8 mouse cellular contexts compared by ENCODE assay signal in genomic region chrX:36328271-36329039, GRCm38 (mm10). TPM values are rescaled to one million over a fixed set of nuclear protein-coding genes. Genes with fewer than 3 reads are reported as not detected.
DNase-seq lines count a peak whose midpoint lies in the region; TF ChIP-seq lines count a peak whose summit lies in the region.

Gene Lonrf3 (plus strand): TSS chrX:36328353.

- H3K4me3 ChIP-seq in cortical plate, adult 2 months (ENCODE audit: insufficient read depth, low read length): peak within 1 kb of the TSS; percentile 64
- H3K4me3 ChIP-seq in left cerebral cortex, adult 2 months: peak within 1 kb of the TSS; percentile 55

- no peak for TF ChIP-seq CTCF in cortical plate, adult 2 months (IDR thresholded peaks at IDR 0.05; ENCODE audit: extremely low read depth, insufficient read depth, low read length)
- no peak for TF ChIP-seq CTCF in left cerebral cortex, adult 2 months (IDR thresholded peaks at IDR 0.05)

- 0 out of 2 replicates have a peak within 1 kb of the TSS, but pooled peaks have one; percentile 38 for H3K27ac ChIP-seq in cortical plate, adult 2 months (ENCODE audit: insufficient read depth, low read length)
- H3K27ac ChIP-seq in left cerebral cortex, adult 2 months: peak within 1 kb of the TSS; percentile 54

- intact Hi-C loops in gastrocnemius, postnatal 14 days (cut with DNase I; ENCODE audit: low total_unique reads): no loop called here
- intact Hi-C loops in left cerebral cortex, adult 2 months (cut with DNase I): loop anchor here (1.0 to 5.0 kb wide), 2 partner anchors 64 to 102 kb away; no protein-coding TSS in a partner anchor

- peak; percentile 90 for DNase-seq in adrenal gland, adult 2 months
- DNase-seq in gastrocnemius, postnatal 14 days: peak; percentile 69
- DNase-seq in induced T-regulatory cell, adult 2 months (ENCODE audit: low read depth): peak; percentile 51
- peak; percentile 75 for DNase-seq in left cerebral cortex, adult 2 months (ENCODE audit: extremely low spot score in 1 of 2, low spot score in 2 of 2)
- DNase-seq in lung, postnatal 36 days: peak; percentile 86
- peak; percentile 25 for DNase-seq in retina, adult 2 months (ENCODE audit: low read depth, low spot score)
- peak; percentile 57 for DNase-seq in urinary bladder, postnatal 25 days (ENCODE audit: low spot score)

- TF ChIP-seq POLR2A in cortical plate, adult 2 months (IDR thresholded peaks at IDR 0.05; ENCODE audit: extremely low read depth, insufficient read depth, low read length): peak; percentile 90

- H3K4me1 ChIP-seq in cortical plate, adult 2 months (ENCODE audit: control insufficient read depth, insufficient read depth, low read length): no peaks in the 10 kb centered on the region

RNA-seq across cellular contexts. Expression of gene Lonrf3, which starts in this region (rescaled TPM):
- total RNA-seq in adrenal gland, adult 2 months (2021): 1 to 10 TPM; 2.1 to 8.1 TPM
- polyA plus RNA-seq in adrenal gland, adult 2 months (2012; rRNA removed): 4.8 and 6.2 TPM in 2 replicates
- polyA plus RNA-seq in cortical plate, adult 2 months (2012; rRNA removed): 4.1 TPM in 2 replicates
- 1 to 10 TPM; 1.6 to 1.8 TPM for total RNA-seq in gastrocnemius, postnatal 14 days (2021)
- total RNA-seq in left cerebral cortex, adult 2 months (2021): 10 to 100 TPM; 15.8 to 20.4 TPM

Comparison
In these comparisons a context has a peak if more than half of its experiments do, and no peak if none do; other contexts are left out.
1. Peak in every context shown above with its lines: DNase-seq, H3K4me3 ChIP-seq and H3K27ac ChIP-seq.
2. DNase-seq: peak in every context shown above with its lines; median percentile 90 in adrenal gland, adult 2 months; 86 in lung, postnatal 36 days; 75 in left cerebral cortex, adult 2 months; 69 in gastrocnemius, postnatal 14 days; 57 in urinary bladder, postnatal 25 days; 51 in induced T-regulatory cell, adult 2 months; 25 in retina, adult 2 months.